19 mouse cellular contexts compared by ENCODE assay signal in genomic region chr16:18200062-18200461, GRCm38 (mm10). TPM values are rescaled to one million over a fixed set of nuclear protein-coding genes. Genes with fewer than 3 reads are reported as not detected.
DNase-seq lines count a peak whose midpoint lies in the region; ATAC-seq lines count a peak whose summit lies in the region.
"Had no signal": no experiment of that assay in that cellular context is flagged by ENCODE, and none has a peak within 500 bp of the region (broad histone marks: within the 10 kb centered on the region; RNA-seq: fewer than 3 reads in every experiment).

No protein-coding gene starts in this region.

- no peaks in the 10 kb centered on the region for H3K36me3 ChIP-seq in hindbrain, embryonic 10.5 days
- no peaks in the 10 kb centered on the region for H3K36me3 ChIP-seq in hindbrain, embryonic 13.5 days
- no peaks in the 10 kb centered on the region for H3K36me3 ChIP-seq in midbrain, embryonic 12.5 days
- no peaks in the 10 kb centered on the region for H3K36me3 ChIP-seq in midbrain, embryonic 15.5 days (replicated peaks)
- H3K36me3 ChIP-seq in limb, embryonic 10.5 days = no peaks in the 10 kb centered on the region
- no peaks in the 10 kb centered on the region for H3K36me3 ChIP-seq in neural tube, embryonic 15.5 days
- H3K36me3 ChIP-seq: embryonic facial prominence, embryonic 13.5 days; heart, embryonic 12.5 days had no signal

- H3K9me3 ChIP-seq in hindbrain, embryonic 10.5 days = no peaks in the 10 kb centered on the region
- no peaks in the 10 kb centered on the region for H3K9me3 ChIP-seq in hindbrain, embryonic 13.5 days
- no peaks in the 10 kb centered on the region for H3K9me3 ChIP-seq in midbrain, embryonic 12.5 days
- no peaks in the 10 kb centered on the region for H3K9me3 ChIP-seq in midbrain, embryonic 15.5 days
- no peaks in the 10 kb centered on the region for H3K9me3 ChIP-seq in limb, embryonic 10.5 days (replicated peaks)
- no peaks in the 10 kb centered on the region for H3K9me3 ChIP-seq in neural tube, embryonic 15.5 days (replicated peaks)
- H3K9me3 ChIP-seq: embryonic facial prominence, embryonic 13.5 days; heart, embryonic 12.5 days had no signal

- H3K9ac ChIP-seq in hindbrain, embryonic 13.5 days = no peak overlapping the region
- no peak overlapping the region for H3K9ac ChIP-seq in midbrain, embryonic 12.5 days (replicated peaks)
- H3K9ac ChIP-seq in midbrain, embryonic 15.5 days = no peak overlapping the region
- H3K9ac ChIP-seq in neural tube, embryonic 15.5 days (replicated peaks) = no peak overlapping the region
- H3K9ac ChIP-seq: embryonic facial prominence, embryonic 13.5 days; heart, embryonic 12.5 days had no signal

- peak overlapping the region; percentile 64 for H3K27ac ChIP-seq in hindbrain, embryonic 10.5 days
- H3K27ac ChIP-seq in hindbrain, embryonic 13.5 days = no peak overlapping the region; the same call in 1 of the 2 replicates
- H3K27ac ChIP-seq in midbrain, embryonic 12.5 days (replicated peaks) = 0 out of 2 replicates have a peak overlapping the region, but pooled peaks have one; percentile 60
- H3K27ac ChIP-seq in midbrain, embryonic 15.5 days = no peak overlapping the region
- peak overlapping the region; percentile 82 for H3K27ac ChIP-seq in limb, embryonic 10.5 days
- H3K27ac ChIP-seq in neural tube, embryonic 15.5 days (replicated peaks) = peak overlapping the region; percentile 70
- H3K27ac ChIP-seq: embryonic facial prominence, embryonic 13.5 days; gastrocnemius, adult 2 months had no signal

- peaks cover 53% of the 10 kb centered on the region for H3K4me1 ChIP-seq in hindbrain, embryonic 10.5 days (replicated peaks)
- H3K4me1 ChIP-seq in hindbrain, embryonic 13.5 days (replicated peaks) = peaks cover 61% of the 10 kb centered on the region
- H3K4me1 ChIP-seq in midbrain, embryonic 12.5 days = peaks cover 30% of the 10 kb centered on the region
- peaks cover 15% of the 10 kb centered on the region for H3K4me1 ChIP-seq in midbrain, embryonic 15.5 days
- H3K4me1 ChIP-seq in limb, embryonic 10.5 days = peaks cover 95% of the 10 kb centered on the region
- H3K4me1 ChIP-seq in neural tube, embryonic 15.5 days = peaks cover 78% of the 10 kb centered on the region

- WGBS in hindbrain, embryonic 10.5 days = 79% methylated on average over 2 of the region's 2 CpGs
- 68% methylated on average over 2 of the region's 2 CpGs for WGBS in hindbrain, embryonic 13.5 days
- WGBS in midbrain, embryonic 12.5 days = 100% methylated on average over 2 of the region's 2 CpGs
- 81% methylated on average over 2 of the region's 2 CpGs for WGBS in midbrain, embryonic 15.5 days
- WGBS in limb, embryonic 10.5 days = 88% methylated on average over 2 of the region's 2 CpGs
- 88% methylated on average over 2 of the region's 2 CpGs for whole genome bisulfite sequencing in neural tube, embryonic 15.5 days

- no peak overlapping the region for H3K4me2 ChIP-seq in hindbrain, embryonic 13.5 days
- no peak overlapping the region for H3K4me2 ChIP-seq in midbrain, embryonic 12.5 days (replicated peaks)
- H3K4me2 ChIP-seq in midbrain, embryonic 15.5 days = no peak overlapping the region
- no peak overlapping the region for H3K4me2 ChIP-seq in neural tube, embryonic 15.5 days
- H3K4me2 ChIP-seq: embryonic facial prominence, embryonic 13.5 days; heart, embryonic 12.5 days had no signal

- no peak overlapping the region for H3K4me3 ChIP-seq in hindbrain, embryonic 10.5 days
- no peak overlapping the region for H3K4me3 ChIP-seq in hindbrain, embryonic 13.5 days
- no peak overlapping the region for H3K4me3 ChIP-seq in midbrain, embryonic 12.5 days
- H3K4me3 ChIP-seq in midbrain, embryonic 15.5 days = no peak overlapping the region
- H3K4me3 ChIP-seq in limb, embryonic 10.5 days = no peak overlapping the region
- H3K4me3 ChIP-seq in neural tube, embryonic 15.5 days (replicated peaks) = no peak overlapping the region
- H3K4me3 ChIP-seq: embryonic facial prominence, embryonic 13.5 days; gastrocnemius, adult 2 months; heart, embryonic 12.5 days had no signal

- DNase-seq in hindbrain, embryonic 10.5 days (ENCODE audit: low spot score) = no peak
- DNase-seq in limb, embryonic 10.5 days (ENCODE audit: low spot score) = no peak
- DNase-seq in spleen, postnatal 10 days (ENCODE audit: low spot score in 2 of 2) = no peak
- DNase-seq: adrenal gland, postnatal 10 days; cerebellum, adult 11-12 months; cerebellum, adult 9-10 months; cerebellum, postnatal 25 days; gastrocnemius, adult 2 months; gastrocnemius, postnatal 25 days had no signal

- ATAC-seq in hindbrain, embryonic 13.5 days (ENCODE audit: low FRiP score) = no peak
- no peak for ATAC-seq in midbrain, embryonic 12.5 days (ENCODE audit: low FRiP score, low read depth)
- ATAC-seq in midbrain, embryonic 15.5 days (replicated peaks) = no peak
- no peak for ATAC-seq in neural tube, embryonic 15.5 days (ENCODE audit: low FRiP score)
- ATAC-seq: forebrain, embryonic 14.5 days had no signal

- H3K27me3 ChIP-seq in hindbrain, embryonic 10.5 days (ENCODE audit: insufficient read depth, poor library complexity, severe bottlenecking) = no peaks in the 10 kb centered on the region
- no peaks in the 10 kb centered on the region for H3K27me3 ChIP-seq in hindbrain, embryonic 13.5 days
- peaks cover 15% of the 10 kb centered on the region; the same call in 1 of the 2 replicates for H3K27me3 ChIP-seq in midbrain, embryonic 12.5 days
- no peaks in the 10 kb centered on the region for H3K27me3 ChIP-seq in midbrain, embryonic 15.5 days (replicated peaks)
- peaks cover 46% of the 10 kb centered on the region for H3K27me3 ChIP-seq in limb, embryonic 10.5 days (ENCODE audit: low read depth, poor library complexity, severe bottlenecking)
- H3K27me3 ChIP-seq in neural tube, embryonic 15.5 days (replicated peaks) = no peaks in the 10 kb centered on the region
- H3K27me3 ChIP-seq: embryonic facial prominence, embryonic 13.5 days had no signal

RNA-seq across cellular contexts. Expression of gene Ccdc188, which starts 17.6 kb away (rescaled TPM):
- 0.12 TPM in 1 of 2 replicates, not detected in the other for polyA plus RNA-seq in hindbrain, embryonic 10.5 days (2016; fragmentation: Nextera tagmentation; extraction: Ambion mirVana)
- not detected in 2 replicates for polyA plus RNA-seq in hindbrain, embryonic 13.5 days (2015; fragmentation: Nextera tagmentation; extraction: Ambion mirVana)
- not detected in 2 replicates for polyA plus RNA-seq in midbrain, embryonic 12.5 days (2016; fragmentation: Nextera tagmentation; extraction: Ambion mirVana)
- 0.14 TPM in 1 of 2 replicates, not detected in the other for polyA plus RNA-seq in midbrain, embryonic 15.5 days (2015; fragmentation: Nextera tagmentation; extraction: Ambion mirVana)
- not detected in 2 replicates for polyA plus RNA-seq in limb, embryonic 10.5 days (2016; fragmentation: Nextera tagmentation; extraction: Ambion mirVana)
- polyA plus RNA-seq in neural tube, embryonic 15.5 days (2015; fragmentation: Nextera tagmentation; extraction: Ambion mirVana) = not detected in 2 replicates
- polyA plus RNA-seq: cortical plate, adult 2 months; embryonic facial prominence, embryonic 13.5 days; heart, embryonic 16.5 days; hindbrain, embryonic 11.5 days had no signal

RNA-seq across cellular contexts. Expression of gene Zdhhc8, which starts 34.9 kb away (rescaled TPM):
- 13.0 and 13.7 TPM in 2 replicates for polyA plus RNA-seq in hindbrain, embryonic 10.5 days (2016; fragmentation: Nextera tagmentation; extraction: Ambion mirVana)
- polyA plus RNA-seq in hindbrain, embryonic 13.5 days (2015; fragmentation: Nextera tagmentation; extraction: Ambion mirVana) = 11.9 and 12.2 TPM in 2 replicates
- 15.0 and 16.6 TPM in 2 replicates for polyA plus RNA-seq in midbrain, embryonic 12.5 days (2016; fragmentation: Nextera tagmentation; extraction: Ambion mirVana)
- polyA plus RNA-seq in midbrain, embryonic 15.5 days (2015; fragmentation: Nextera tagmentation; extraction: Ambion mirVana) = 15.4 and 19.9 TPM in 2 replicates
- polyA plus RNA-seq in limb, embryonic 10.5 days (2016; fragmentation: Nextera tagmentation; extraction: Ambion mirVana) = 14.1 and 16.7 TPM in 2 replicates
- 16.9 and 19.2 TPM in 2 replicates for polyA plus RNA-seq in neural tube, embryonic 15.5 days (2015; fragmentation: Nextera tagmentation; extraction: Ambion mirVana)

RNA-seq across cellular contexts. Expression of gene Trmt2a, which starts 48.4 kb away (rescaled TPM):
- polyA plus RNA-seq in hindbrain, embryonic 10.5 days (2016; fragmentation: Nextera tagmentation; extraction: Ambion mirVana) = 130 and 133 TPM in 2 replicates
- 95.8 and 98.7 TPM in 2 replicates for polyA plus RNA-seq in hindbrain, embryonic 13.5 days (2015; fragmentation: Nextera tagmentation; extraction: Ambion mirVana)
- 112 and 120 TPM in 2 replicates for polyA plus RNA-seq in midbrain, embryonic 12.5 days (2016; fragmentation: Nextera tagmentation; extraction: Ambion mirVana)
- polyA plus RNA-seq in midbrain, embryonic 15.5 days (2015; fragmentation: Nextera tagmentation; extraction: Ambion mirVana) = 107 and 122 TPM in 2 replicates
- 118 and 122 TPM in 2 replicates for polyA plus RNA-seq in limb, embryonic 10.5 days (2016; fragmentation: Nextera tagmentation; extraction: Ambion mirVana)
- polyA plus RNA-seq in neural tube, embryonic 15.5 days (2015; fragmentation: Nextera tagmentation; extraction: Ambion mirVana) = 96.4 and 97.1 TPM in 2 replicates

RNA-seq across cellular contexts. Expression of gene Ranbp1, which starts 48.5 kb away (rescaled TPM):
- polyA plus RNA-seq in hindbrain, embryonic 10.5 days (2016; fragmentation: Nextera tagmentation; extraction: Ambion mirVana) = 1,091 and 1,220 TPM in 2 replicates
- 444 and 462 TPM in 2 replicates for polyA plus RNA-seq in hindbrain, embryonic 13.5 days (2015; fragmentation: Nextera tagmentation; extraction: Ambion mirVana)
- 869 and 888 TPM in 2 replicates for polyA plus RNA-seq in midbrain, embryonic 12.5 days (2016; fragmentation: Nextera tagmentation; extraction: Ambion mirVana)
- polyA plus RNA-seq in midbrain, embryonic 15.5 days (2015; fragmentation: Nextera tagmentation; extraction: Ambion mirVana) = 334 and 360 TPM in 2 replicates
- 1,185 and 1,368 TPM in 2 replicates for polyA plus RNA-seq in limb, embryonic 10.5 days (2016; fragmentation: Nextera tagmentation; extraction: Ambion mirVana)
- 364 and 412 TPM in 2 replicates for polyA plus RNA-seq in neural tube, embryonic 15.5 days (2015; fragmentation: Nextera tagmentation; extraction: Ambion mirVana)

RNA-seq across cellular contexts. Expression of gene Gm49776, which starts 58.1 kb away (rescaled TPM):
- 0.72 TPM in 1 of 2 replicates, not detected in the other for polyA plus RNA-seq in hindbrain, embryonic 10.5 days (2016; fragmentation: Nextera tagmentation; extraction: Ambion mirVana)
- polyA plus RNA-seq in hindbrain, embryonic 13.5 days (2015; fragmentation: Nextera tagmentation; extraction: Ambion mirVana) = 3.3 TPM in 1 of 2 replicates, not detected in the other
- polyA plus RNA-seq in midbrain, embryonic 12.5 days (2016; fragmentation: Nextera tagmentation; extraction: Ambion mirVana) = 1.9 and 3.3 TPM in 2 replicates
- polyA plus RNA-seq in midbrain, embryonic 15.5 days (2015; fragmentation: Nextera tagmentation; extraction: Ambion mirVana) = 5.1 TPM in 1 of 2 replicates, not detected in the other
- polyA plus RNA-seq in limb, embryonic 10.5 days (2016; fragmentation: Nextera tagmentation; extraction: Ambion mirVana) = 2.5 TPM in 1 of 2 replicates, not detected in the other
- 1.4 and 5.4 TPM in 2 replicates for polyA plus RNA-seq in neural tube, embryonic 15.5 days (2015; fragmentation: Nextera tagmentation; extraction: Ambion mirVana)
- polyA plus RNA-seq: cortical plate, adult 2 months; heart, embryonic 16.5 days had no signal

Comparison
In these comparisons a context has a peak if more than half of its experiments do, and no peak if none do; other contexts are left out.
1. H3K27ac ChIP-seq: peak in hindbrain, embryonic 10.5 days (single experiment), midbrain, embryonic 12.5 days (single experiment), limb, embryonic 10.5 days (single experiment) and neural tube, embryonic 15.5 days (single experiment); none in hindbrain, embryonic 13.5 days (single experiment) and midbrain, embryonic 15.5 days (single experiment).